ENCODE assay signal across 24 mouse cellular contexts in the genomic region with DNA sequence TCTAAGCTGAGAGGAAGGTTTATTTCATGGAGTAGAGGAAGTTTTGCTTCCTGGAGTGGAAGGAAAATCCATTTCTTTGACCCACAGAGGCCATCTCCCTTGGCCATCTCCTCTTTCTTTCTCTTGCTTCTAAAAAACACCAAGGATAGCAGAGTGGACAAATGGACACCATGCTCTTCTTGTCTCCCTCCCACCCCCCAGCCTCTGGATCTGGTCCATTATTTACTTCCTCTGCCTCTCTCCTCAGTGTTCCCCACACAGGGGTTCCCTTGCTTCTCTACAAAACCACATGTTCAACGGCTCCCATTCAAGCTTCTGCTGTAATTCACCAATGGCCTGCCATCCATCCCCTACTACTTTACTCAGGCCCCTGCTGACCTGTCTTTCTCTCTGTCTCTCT. TPM values are rescaled to one million over a fixed set of nuclear protein-coding genes. Genes with fewer than 3 reads are reported as not detected.
DNase-seq lines count a peak whose midpoint lies in the region; ATAC-seq and TF ChIP-seq lines count a peak whose summit lies in the region.
"Had no signal": no experiment of that assay in that cellular context is flagged by ENCODE, and none has a peak within 500 bp of the region (broad histone marks: within the 10 kb centered on the region; RNA-seq: fewer than 3 reads in every experiment).

No protein-coding gene starts in this region.

- no peak for TF ChIP-seq CTCF in cerebellum, adult 2 months (IDR thresholded peaks at IDR 0.05; ENCODE audit: borderline replicate concordance, insufficient read depth, low read depth, low read length)
- TF ChIP-seq CTCF in embryonic fibroblast, embryonic 13.5 days (IDR thresholded peaks at IDR 0.05; ENCODE audit: borderline replicate concordance, insufficient read depth, low read length) = no peak

- H3K27ac ChIP-seq in cerebellum, adult 2 months (ENCODE audit: insufficient read depth, low read length) = peak overlapping the region; percentile 68; the same call in 1 of the 2 replicates
- 0 out of 2 replicates have a peak overlapping the region, but pooled peaks have one; percentile 65 for H3K27ac ChIP-seq in heart, embryonic 15.5 days
- H3K27ac ChIP-seq in lung, embryonic 15.5 days = 0 out of 2 replicates have a peak overlapping the region, but pooled peaks have one; percentile 3
- H3K27ac ChIP-seq in embryonic fibroblast, embryonic 13.5 days (ENCODE audit: insufficient read depth, low read length) = peak overlapping the region; percentile 53
- H3K27ac ChIP-seq: embryonic facial prominence, embryonic 13.5 days; liver, embryonic 15.5 days had no signal

- TF ChIP-seq POLR2A in cerebellum, adult 2 months (IDR thresholded peaks at IDR 0.05; ENCODE audit: borderline replicate concordance, insufficient read depth, low read length) = no peak
- no peak for TF ChIP-seq POLR2A in embryonic fibroblast, embryonic 13.5 days (IDR thresholded peaks at IDR 0.05; ENCODE audit: low read depth, low read length)

- peaks cover 38% of the 10 kb centered on the region for H3K4me1 ChIP-seq in cerebellum, adult 2 months (ENCODE audit: control insufficient read depth, insufficient read depth, low read length)
- peaks cover 34% of the 10 kb centered on the region for H3K4me1 ChIP-seq in heart, embryonic 15.5 days (replicated peaks)
- peaks cover 15% of the 10 kb centered on the region for H3K4me1 ChIP-seq in lung, embryonic 15.5 days
- H3K4me1 ChIP-seq in embryonic fibroblast, embryonic 13.5 days (ENCODE audit: control insufficient read depth, insufficient read depth, low read length) = peaks cover 8% of the 10 kb centered on the region

- H3K4me2 ChIP-seq in heart, embryonic 15.5 days = no peak overlapping the region
- H3K4me2 ChIP-seq in lung, embryonic 15.5 days = no peak overlapping the region
- H3K4me2 ChIP-seq: embryonic facial prominence, embryonic 13.5 days; forebrain, embryonic 13.5 days; limb, embryonic 15.5 days; liver, embryonic 15.5 days; midbrain, embryonic 11.5 days had no signal

- no peak overlapping the region for H3K9ac ChIP-seq in heart, embryonic 15.5 days
- H3K9ac ChIP-seq in lung, embryonic 15.5 days = no peak overlapping the region
- H3K9ac ChIP-seq: embryonic facial prominence, embryonic 13.5 days; forebrain, embryonic 13.5 days; limb, embryonic 15.5 days; liver, embryonic 15.5 days; neural tube, embryonic 15.5 days had no signal

- ATAC-seq in heart, embryonic 15.5 days (replicated peaks; ENCODE audit: insufficient number of reproducible peaks, insufficient read depth, low FRiP score, low read depth) = no peak
- no peak for ATAC-seq in lung, embryonic 15.5 days (ENCODE audit: borderline replicate concordance, extremely low read depth, low FRiP score, low TSS enrichment)
- ATAC-seq in cerebellum, adult (ENCODE audit: insufficient number of reproducible peaks, low FRiP score, low TSS enrichment) = no peak
- ATAC-seq: forebrain, embryonic 13.5 days; hindbrain, embryonic 16.5 days; lung, postnatal 0 days had no signal

- intact Hi-C loops in heart, postnatal 14 days (cut with DNase I) = loop anchor here (2.0 kb wide), 1 partner anchor 31 kb away; no protein-coding TSS in a partner anchor

- DNase-seq in cerebellum, adult 2 months = no peak
- DNase-seq in cerebellum, postnatal 36 days = no peak
- no peak for DNase-seq in heart, postnatal 14 days
- no peak for DNase-seq in lung, adult 18-20 months
- DNase-seq: adrenal gland, postnatal 25 days; cerebellum, adult 11 months; cerebellum, postnatal 10 days; embryo, embryonic 11 days; gastrocnemius, postnatal 14 days; left cerebral cortex, postnatal 4 days; right cerebral cortex, adult 18-20 months; right cerebral cortex, postnatal 4 days had no signal

- H3K9me3 ChIP-seq in heart, embryonic 15.5 days (replicated peaks) = no peaks in the 10 kb centered on the region
- no peaks in the 10 kb centered on the region for H3K9me3 ChIP-seq in lung, embryonic 15.5 days
- H3K9me3 ChIP-seq: embryonic facial prominence, embryonic 13.5 days; forebrain, embryonic 13.5 days; limb, embryonic 15.5 days; liver, embryonic 15.5 days; neural tube, embryonic 15.5 days had no signal

- no peak overlapping the region for H3K4me3 ChIP-seq in cerebellum, adult 2 months (replicated peaks; ENCODE audit: insufficient read depth, low read depth, low read length)
- no peak overlapping the region for H3K4me3 ChIP-seq in heart, embryonic 15.5 days
- H3K4me3 ChIP-seq in lung, embryonic 15.5 days = no peak overlapping the region
- no peak overlapping the region for H3K4me3 ChIP-seq in embryonic fibroblast, embryonic 13.5 days (ENCODE audit: insufficient read depth, low read length)
- H3K4me3 ChIP-seq: embryonic facial prominence, embryonic 13.5 days; forebrain, embryonic 13.5 days; limb, embryonic 15.5 days; liver, embryonic 15.5 days; neural tube, embryonic 15.5 days had no signal

- 41% methylated on average over 1 of the region's 1 CpGs for WGBS in cerebellum, adult 2 months
- WGBS in heart, embryonic 15.5 days = 68% methylated on average over 1 of the region's 1 CpGs
- WGBS in lung, embryonic 15.5 days = 68% methylated on average over 1 of the region's 1 CpGs

- no peaks in the 10 kb centered on the region for H3K36me3 ChIP-seq in heart, embryonic 15.5 days
- no peaks in the 10 kb centered on the region for H3K36me3 ChIP-seq in lung, embryonic 15.5 days
- H3K36me3 ChIP-seq: embryonic facial prominence, embryonic 13.5 days; limb, embryonic 15.5 days; liver, embryonic 15.5 days; neural tube, embryonic 15.5 days had no signal

- H3K27me3 ChIP-seq in cerebellum, adult 2 months (ENCODE audit: control insufficient read depth, insufficient read depth, low read length) = no peaks in the 10 kb centered on the region
- H3K27me3 ChIP-seq in heart, embryonic 15.5 days = no peaks in the 10 kb centered on the region
- no peaks in the 10 kb centered on the region for H3K27me3 ChIP-seq in lung, embryonic 15.5 days
- H3K27me3 ChIP-seq: embryonic facial prominence, embryonic 13.5 days; forebrain, embryonic 13.5 days; limb, embryonic 15.5 days; liver, embryonic 15.5 days; neural tube, embryonic 15.5 days had no signal

RNA-seq across cellular contexts. Expression of a gene that starts 32.4 kb away (rescaled TPM):
- 19.7 and 21.5 TPM in 2 replicates for polyA plus RNA-seq in cerebellum, adult 2 months (2012; rRNA removed)
- 18.9 and 19.5 TPM in 2 replicates for polyA plus RNA-seq in heart, embryonic 15.5 days (2015; fragmentation: Nextera tagmentation; extraction: Ambion mirVana)
- total RNA-seq in heart, postnatal 14 days (2021) = 10 to 100 TPM; 22.1 to 22.6 TPM
- 23.8 and 23.9 TPM in 2 replicates for polyA plus RNA-seq in lung, embryonic 15.5 days (2015; fragmentation: Nextera tagmentation; extraction: Ambion mirVana)
- 34.3 and 44.7 TPM in 2 replicates for polyA plus RNA-seq in embryonic fibroblast, embryonic 13.5 days (2011; ENCODE audit: insufficient read length, low read depth, missing spikeins)

Comparison
In these comparisons a context has a peak if more than half of its experiments do, and no peak if none do; other contexts are left out.
1. H3K27ac ChIP-seq: peak in every context shown above with its lines; median percentile 68 in cerebellum, adult 2 months; 65 in heart, embryonic 15.5 days; 53 in embryonic fibroblast, embryonic 13.5 days; 3 in lung, embryonic 15.5 days.